Mouse (Mus musculus): ENCODE measurements at regions not wholly inside any gene's neighbourhood (a gene's known extent, or its start where the extent isn't known, plus 50 kb on each side); places are given as distances from the start of the nearest gene placed in this dataset.
A peak's percentile ranks its signal among the peaks of the same experiment; 100 is the strongest.
"Not testable (repeated sequence)": the region's sequence is repeated elsewhere in the genome, so short reads cannot be mapped to it uniquely, and the experiment has no call there.

GRCm38 (mm10) chr7:29639591-29639990 is 87.2 kb downstream of the Catsperg2 start:
- H3K27ac ChIP-seq (ENCODE audit: insufficient read depth, low read depth, low read length); H3K4me1 ChIP-seq (ENCODE audit: control insufficient read depth, insufficient read depth, low read length); H3K4me3 ChIP-seq (ENCODE audit: insufficient read depth, low read length): not testable (repeated sequence)

- H3K27ac ChIP-seq (ENCODE audit: insufficient read depth, low read depth, low read length), result no peak overlapping the region
- no peaks in the 10 kb centered on the region for H3K4me1 ChIP-seq (ENCODE audit: control insufficient read depth, insufficient read depth, low read length)
- no peak for TF ChIP-seq POLR2A (IDR thresholded peaks at IDR 0.05; ENCODE audit: borderline replicate concordance, low read depth, low read length)
- no peak for TF ChIP-seq CTCF (IDR thresholded peaks at IDR 0.05; ENCODE audit: low read depth, low read length)
- no peak overlapping the region for H3K4me3 ChIP-seq (ENCODE audit: insufficient read depth, low read length)
Measured at GRCm38 (mm10) chr7:29602356-29602755, 83.9 kb upstream of the Sipa1l3 start.

- TF ChIP-seq CTCF (IDR thresholded peaks at IDR 0.05; ENCODE audit: low read depth, low read length) (no peak), POLR2A (IDR thresholded peaks at IDR 0.05; ENCODE audit: borderline replicate concordance, low read depth, low read length) (no peak)
- no peak overlapping the region for H3K4me3 ChIP-seq (ENCODE audit: insufficient read depth, low read length)
- H3K27ac ChIP-seq (ENCODE audit: insufficient read depth, low read depth, low read length), result no peak overlapping the region
- H3K4me1 ChIP-seq (ENCODE audit: control insufficient read depth, insufficient read depth, low read length), result no peaks in the 10 kb centered on the region
Measured at GRCm38 (mm10) chr7:29601337-29601736, 82.9 kb upstream of the Sipa1l3 start.

GRCm38 (mm10) chr7:29597291-29597690 is 78.8 kb upstream of the Sipa1l3 start:
- peak; percentile 29; the same call in 1 of the 2 replicates for TF ChIP-seq CTCF (IDR thresholded peaks at IDR 0.05; ENCODE audit: low read depth, low read length)

GRCm38 (mm10) chr7:29578128-29578527 is 59.7 kb upstream of the Sipa1l3 start:
- Histone ChIP-seq H3K4me1 (ENCODE audit: control insufficient read depth, insufficient read depth, low read length) (no peaks in the 10 kb centered on the region), H3K4me3 (ENCODE audit: insufficient read depth, low read length) (no peak overlapping the region), H3K27ac (ENCODE audit: insufficient read depth, low read depth, low read length) (no peak overlapping the region)
- TF ChIP-seq POLR2A (IDR thresholded peaks at IDR 0.05; ENCODE audit: borderline replicate concordance, low read depth, low read length) (no peak), CTCF (IDR thresholded peaks at IDR 0.05; ENCODE audit: low read depth, low read length) (no peak)

More at GRCm38 (mm10) chr7:29597291-29597690, 78.8 kb upstream of the Sipa1l3 start:
- H3K4me3 ChIP-seq (ENCODE audit: insufficient read depth, low read length); H3K4me1 ChIP-seq (ENCODE audit: control insufficient read depth, insufficient read depth, low read length); H3K27ac ChIP-seq (ENCODE audit: insufficient read depth, low read depth, low read length): not testable (repeated sequence)

GRCm38 (mm10) chr7:29575606-29576005 is 57.2 kb upstream of the Sipa1l3 start:
- H3K27ac ChIP-seq (ENCODE audit: insufficient read depth, low read depth, low read length), result no peak overlapping the region
- H3K4me3 ChIP-seq (ENCODE audit: insufficient read depth, low read length), result no peak overlapping the region
- no peaks in the 10 kb centered on the region for H3K4me1 ChIP-seq (ENCODE audit: control insufficient read depth, insufficient read depth, low read length)
- no peak for TF ChIP-seq POLR2A (IDR thresholded peaks at IDR 0.05; ENCODE audit: borderline replicate concordance, low read depth, low read length)
- TF ChIP-seq CTCF (IDR thresholded peaks at IDR 0.05; ENCODE audit: low read depth, low read length), result no peak

All from bone marrow macrophage, adult 2 months (primary cell).